Mouse (Mus musculus) c-Kit-negative CD71-positive TER-119-positive erythroid progenitor cells, embryonic 14.5 days (primary cell): ENCODE data around the gene Zdhhc4.

Experiments
- DNase-seq: peaks from one replicate; pipeline ENCODE4 v3.0.0-alpha.2; 2013; ENCODE audit warnings: low read depth, low spot score

The Zdhhc4 gene

GRCm38 (mm10) chr5:143328690-143329495 lies at the start of gene Zdhhc4:
Zdhhc4 (minus strand) TSS chr5:143329256.
- peak; percentile 73 for DNase-seq

- DNase-seq: no peak
Measured at GRCm38 (mm10) chr5:143376156-143376555, 47.1 kb upstream of the Zdhhc4 start.

- DNase-seq: peak; percentile 16
Measured at GRCm38 (mm10) chr5:143375242-143375641, 46.2 kb upstream of the Zdhhc4 start.

GRCm38 (mm10) chr5:143372818-143373217 lies 43.8 kb upstream of the Zdhhc4 start:
- no peak for DNase-seq

- DNase-seq: no peak
Measured at GRCm38 (mm10) chr5:143371146-143371510, 42.1 kb upstream of the Zdhhc4 start.

GRCm38 (mm10) chr5:143370416-143371145 lies 41.5 kb upstream of the Zdhhc4 start:
- no peak for DNase-seq

GRCm38 (mm10) chr5:143369611-143370255 lies 40.7 kb upstream of the Zdhhc4 start:
- no peak for DNase-seq

GRCm38 (mm10) chr5:143367931-143368330 lies 38.9 kb upstream of the Zdhhc4 start:
- no peak for DNase-seq

GRCm38 (mm10) chr5:143363678-143364615 lies 34.9 kb upstream of the Zdhhc4 start:
- no peak for DNase-seq

- no peak for DNase-seq
Measured at GRCm38 (mm10) chr5:143361428-143361827, 32.4 kb upstream of the Zdhhc4 start.

- peak; percentile 27 for DNase-seq
Measured at GRCm38 (mm10) chr5:143360000-143360399, 30.9 kb upstream of the Zdhhc4 start.

- DNase-seq: no peak
Measured at GRCm38 (mm10) chr5:143359263-143359662, 30.2 kb upstream of the Zdhhc4 start.

- no peak for DNase-seq
Measured at GRCm38 (mm10) chr5:143357564-143357963, 28.5 kb upstream of the Zdhhc4 start.

GRCm38 (mm10) chr5:143356686-143357388 lies 27.8 kb upstream of the Zdhhc4 start, which contains the start of gene Grid2ip:
Grid2ip (plus strand) TSS chr5:143357338.
- DNase-seq: no peak

GRCm38 (mm10) chr5:143356017-143356416 lies 27.0 kb upstream of the Zdhhc4 start:
- DNase-seq: no peak

GRCm38 (mm10) chr5:143346367-143346766 lies 17.3 kb upstream of the Zdhhc4 start:
- DNase-seq: no peak

- DNase-seq: no peak
Measured at GRCm38 (mm10) chr5:143339603-143340002, 10.5 kb upstream of the Zdhhc4 start.

GRCm38 (mm10) chr5:143336559-143336958 lies 7.5 kb upstream of the Zdhhc4 start:
- DNase-seq: no peak

- no peak for DNase-seq
Measured at GRCm38 (mm10) chr5:143335089-143335460, 6.0 kb upstream of the Zdhhc4 start.

- no peak for DNase-seq
Measured at GRCm38 (mm10) chr5:143334418-143335088, 5.5 kb upstream of the Zdhhc4 start.
